Mouse (Mus musculus) adrenal gland, adult 10 weeks (tissue): ENCODE data around the gene B4galnt4. TPM values are rescaled to one million over a fixed set of nuclear protein-coding genes. Genes with fewer than 3 reads are reported as not detected.

Experiments
- polyA plus RNA-seq: library from polyadenylated mRNA; stranded (reverse); fragments of 350-450 nt; fragmentation: Illumina TruSeq; extraction: RNeasy Lipid Tissue Mini Kit (QIAGEN cat#74804); gene quantifications from one replicate; pipeline ENCODE4 v1.2.3, GENCODE M21; 2014; ENCODE audit warnings: low read depth, low replicate concordance

The B4galnt4 gene
- polyA plus RNA-seq = not detected

DNA sequence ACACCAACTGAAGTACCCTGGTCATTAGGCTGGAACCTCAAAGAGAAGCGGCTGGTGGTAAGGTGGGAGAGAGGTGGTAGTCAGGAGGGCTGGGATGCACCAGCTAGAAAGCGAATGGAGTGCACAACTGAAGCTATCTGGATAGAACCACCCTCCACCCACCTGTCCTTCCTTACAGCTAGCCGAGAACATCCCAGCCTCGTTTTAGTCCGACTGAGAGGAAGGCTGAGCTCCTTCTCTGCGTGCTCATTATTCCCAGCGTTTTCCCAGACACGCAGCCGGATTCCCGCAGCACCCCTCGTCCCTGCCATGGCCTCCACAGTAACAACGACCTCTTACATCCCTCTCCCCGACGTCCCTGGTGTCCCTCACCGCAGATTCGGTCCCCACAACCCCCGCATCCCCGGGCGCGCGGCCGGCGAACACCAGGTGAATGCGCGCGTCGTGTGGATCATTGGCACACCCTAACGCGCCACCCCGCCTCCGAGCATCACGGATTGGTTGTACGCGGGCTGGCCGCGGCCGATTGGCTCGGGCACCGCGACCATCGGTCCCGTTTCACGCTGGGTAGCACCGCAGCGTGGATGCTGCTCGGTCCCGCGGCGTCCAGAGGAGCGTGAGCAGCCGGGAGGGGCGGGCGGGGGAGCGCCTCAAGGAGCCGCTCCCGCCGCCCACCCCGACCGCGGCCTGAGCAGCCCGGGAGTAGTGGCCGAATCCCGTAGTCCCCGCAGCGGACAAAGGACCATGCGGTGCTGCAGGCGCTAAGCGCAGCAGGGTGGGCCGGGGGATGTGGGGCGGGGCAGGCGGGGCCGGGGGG lies at the start of gene B4galnt4:
Gene B4galnt4 (plus strand): TSS at position 679 of the 817 bp plus-strand sequence.

DNA sequence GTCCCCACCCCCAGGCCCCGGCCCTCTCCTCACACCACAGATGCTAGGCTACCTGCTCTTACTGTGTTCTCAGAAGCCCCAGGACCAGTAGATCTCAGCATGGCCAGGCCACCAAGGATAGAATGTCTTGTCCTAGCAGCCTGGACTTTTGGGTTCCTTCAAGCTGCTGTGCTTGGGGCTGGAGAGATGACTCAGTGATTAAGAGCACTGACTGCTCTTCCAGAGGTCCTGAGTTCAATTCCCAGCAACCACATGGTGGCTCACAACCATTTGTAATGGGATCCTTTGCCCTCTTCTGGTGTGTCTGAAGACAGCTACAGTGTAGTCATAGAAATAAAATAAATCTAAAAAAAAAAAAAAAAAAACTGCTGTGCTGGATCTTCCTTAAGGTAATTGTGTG lies 43.1 kb upstream of the B4galnt4 start, which contains the start of gene Ifitm6:
Gene Ifitm6 (minus strand): TSS at position 101 of the 400 bp plus-strand sequence.

DNA sequence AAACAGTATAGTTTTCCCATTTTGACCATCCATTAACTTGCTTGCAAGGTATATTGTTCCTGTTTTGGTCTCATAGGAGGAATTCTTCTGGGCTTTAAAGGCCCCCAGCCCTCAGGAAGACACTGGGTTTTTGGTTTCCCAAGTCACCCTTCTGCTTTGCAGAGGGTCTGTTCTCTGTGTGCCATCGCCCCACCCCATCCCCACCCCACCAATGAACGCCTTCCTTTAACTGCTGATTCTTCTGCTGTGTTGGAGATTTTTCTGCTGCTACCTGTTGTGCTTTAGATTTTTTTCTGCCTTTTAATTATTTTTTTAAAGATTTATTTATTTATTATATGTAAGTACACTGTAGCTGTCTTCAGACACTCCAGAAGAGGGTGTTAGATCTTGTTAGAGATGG lies 32.1 kb upstream of the B4galnt4 start, which contains the start of gene Gm17387:
Gene Gm17387 (plus strand): TSS at position 301 of the 400 bp plus-strand sequence.

DNA sequence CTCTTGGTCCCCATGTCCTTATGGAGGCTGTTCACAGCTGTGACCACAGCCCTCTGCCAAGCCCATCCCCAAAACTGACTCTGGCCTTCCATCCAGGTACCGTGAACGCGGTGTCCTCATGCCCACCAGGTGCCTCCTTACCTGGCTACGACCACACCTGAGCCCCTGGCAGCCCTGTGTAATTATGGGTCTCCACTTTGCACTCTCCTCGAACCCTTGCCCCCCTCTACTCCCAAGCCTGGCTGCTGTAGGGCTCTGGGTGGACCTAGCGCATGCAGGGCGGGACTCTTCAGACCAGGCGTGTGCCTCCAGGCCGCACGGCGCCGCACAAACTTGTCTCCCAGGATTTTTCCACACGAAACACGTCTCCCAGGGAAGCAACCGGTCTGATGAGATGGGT lies 16.9 kb downstream of the B4galnt4 start, which contains the start of gene Pkp3:
Gene Pkp3 (plus strand): TSS at position 378 of the 400 bp plus-strand sequence.

DNA sequence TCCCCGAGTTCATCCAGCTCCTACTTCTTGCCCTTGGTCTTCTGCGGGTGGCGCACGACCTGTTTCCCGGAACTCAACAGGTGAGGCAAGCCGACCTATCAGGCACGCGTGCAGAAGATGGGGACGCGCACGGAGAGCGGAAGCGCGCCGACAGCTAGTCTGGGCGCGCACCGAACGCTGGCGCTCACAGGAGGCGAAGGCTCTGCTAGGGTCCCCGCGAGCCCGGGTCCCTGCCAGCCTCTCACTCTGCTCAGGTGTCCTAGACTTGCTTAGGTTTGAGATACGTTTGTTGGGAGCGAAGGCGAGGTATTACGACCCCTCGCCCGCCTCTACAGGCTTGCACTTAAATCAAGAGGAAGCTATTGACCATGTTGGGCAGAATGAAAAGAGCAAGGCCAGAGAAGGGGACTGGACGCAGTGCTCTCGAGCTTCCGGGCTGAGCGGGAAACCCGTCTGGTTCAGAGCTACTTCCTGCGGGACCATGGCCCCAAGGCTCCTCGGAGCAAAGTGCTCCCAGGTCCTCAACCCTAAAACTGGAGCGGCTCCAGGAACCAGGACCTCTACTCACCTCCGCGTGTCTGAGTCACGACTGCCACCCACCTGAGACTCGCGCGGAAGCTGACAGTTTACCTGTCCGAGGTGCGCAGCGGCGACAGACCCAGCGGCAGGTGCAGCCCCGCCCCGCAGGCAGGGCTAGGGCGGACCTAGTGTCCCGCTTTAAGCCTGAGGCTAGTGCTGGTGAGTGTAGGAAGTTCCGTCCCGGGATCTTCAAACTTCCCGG lies 39.2 kb downstream of the B4galnt4 start, which contains the start of gene Sigirr:
Gene Sigirr (minus strand): TSS at position 662 of the 781 bp plus-strand sequence.

DNA sequence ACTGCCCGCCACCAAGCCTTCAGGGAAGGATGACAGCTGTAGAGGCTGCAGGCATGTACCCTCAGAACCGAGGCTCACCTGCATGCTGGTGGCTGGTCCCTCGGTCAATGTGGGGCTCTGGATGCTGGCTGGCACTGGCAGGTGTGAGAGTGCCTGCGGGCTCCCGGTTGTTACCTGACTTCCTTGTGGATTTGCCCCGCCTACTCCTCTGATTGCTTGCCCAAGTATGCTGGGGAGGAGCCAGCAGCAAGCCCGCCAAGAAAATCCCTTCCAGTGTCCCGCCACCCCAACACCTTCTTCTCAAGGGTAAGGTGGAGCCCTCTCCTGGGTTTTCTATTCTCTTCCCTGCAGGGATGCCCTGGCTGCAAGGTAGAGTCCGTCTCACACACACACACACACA lies 56.7 kb downstream of the B4galnt4 start, which contains the start of gene Ano9:
Gene Ano9 (minus strand): TSS at position 171 of the 400 bp plus-strand sequence.

Other genes with a start within 250 kb of the B4galnt4 start
- gene Zfp941, start 238.9 kb upstream of the B4galnt4 start, polyA plus RNA-seq = 2.6 TPM
- not detected for gene Urah, start 226.1 kb upstream of the B4galnt4 start, polyA plus RNA-seq
- gene Scgb1c1, start 215.6 kb upstream of the B4galnt4 start, polyA plus RNA-seq = not detected
- not detected for gene Odf3, start 213.3 kb upstream of the B4galnt4 start, polyA plus RNA-seq
- gene Gm45785, start 204.8 kb upstream of the B4galnt4 start, polyA plus RNA-seq = not detected
- 6.5 TPM for gene Ric8a, start 204.1 kb upstream of the B4galnt4 start, polyA plus RNA-seq
- gene Bet1l, start 203.5 kb upstream of the B4galnt4 start, polyA plus RNA-seq = 2.8 TPM
- gene Psmd13, start 179.1 kb upstream of the B4galnt4 start, polyA plus RNA-seq = 154 TPM
- gene Sirt3, start 178.8 kb upstream of the B4galnt4 start, polyA plus RNA-seq = 2.4 TPM
- 4.0 TPM for gene Cox8b, start 160.7 kb upstream of the B4galnt4 start, polyA plus RNA-seq
- 0.35 TPM for gene Nlrp6, start 140.2 kb upstream of the B4galnt4 start, polyA plus RNA-seq
- gene Pgghg, start 119.7 kb upstream of the B4galnt4 start, polyA plus RNA-seq = 2.7 TPM
- not detected for gene Ifitm5, start 110.8 kb upstream of the B4galnt4 start, polyA plus RNA-seq
- not detected for gene Gm45717, start 105.2 kb upstream of the B4galnt4 start, polyA plus RNA-seq
- 160 TPM for gene Ifitm2, start 105.1 kb upstream of the B4galnt4 start, polyA plus RNA-seq
- gene Ifitm1, start 93.9 kb upstream of the B4galnt4 start, polyA plus RNA-seq = 1.6 TPM
- 14.5 TPM for gene Ifitm3, start 50.3 kb upstream of the B4galnt4 start, polyA plus RNA-seq
- gene Ifitm6, start 43.2 kb upstream of the B4galnt4 start, polyA plus RNA-seq = not detected
- not detected for gene Gm17387, start 32.0 kb upstream of the B4galnt4 start, polyA plus RNA-seq
- not detected for gene Pkp3, start 17.1 kb downstream of the B4galnt4 start, polyA plus RNA-seq
- not detected for gene Sigirr, start 39.5 kb downstream of the B4galnt4 start, polyA plus RNA-seq
- not detected for gene Ano9, start 56.7 kb downstream of the B4galnt4 start, polyA plus RNA-seq
- gene Ptdss2, start 61.3 kb downstream of the B4galnt4 start, polyA plus RNA-seq = 20.6 TPM
- 5.4 TPM for gene Rnh1, start 111.8 kb downstream of the B4galnt4 start, polyA plus RNA-seq
- gene Hras, start 132.9 kb downstream of the B4galnt4 start, polyA plus RNA-seq = 8.7 TPM
- 0.58 TPM for gene Lrrc56, start 133.1 kb downstream of the B4galnt4 start, polyA plus RNA-seq
- not detected for gene Lmntd2, start 153.0 kb downstream of the B4galnt4 start, polyA plus RNA-seq
- gene Rassf7, start 154.8 kb downstream of the B4galnt4 start, polyA plus RNA-seq = 0.64 TPM
- 17.6 TPM for gene Phrf1, start 167.7 kb downstream of the B4galnt4 start, polyA plus RNA-seq
- gene Irf7, start 205.4 kb downstream of the B4galnt4 start, polyA plus RNA-seq = 19.8 TPM
- 1.3 TPM for gene Cdhr5, start 215.7 kb downstream of the B4galnt4 start, polyA plus RNA-seq
- not detected for gene Sct, start 218.0 kb downstream of the B4galnt4 start, polyA plus RNA-seq
- not detected for gene Drd4, start 230.9 kb downstream of the B4galnt4 start, polyA plus RNA-seq